Mouse (Mus musculus): Measurements from ENCODE around the gene Maml1. TPM values are rescaled to one million over a fixed set of nuclear protein-coding genes. Genes with fewer than 3 reads are reported as not detected.

Gene Maml1
- polyA plus RNA-seq, 1 experiment from 2014 or later, result 7.2 TPM

DNA sequence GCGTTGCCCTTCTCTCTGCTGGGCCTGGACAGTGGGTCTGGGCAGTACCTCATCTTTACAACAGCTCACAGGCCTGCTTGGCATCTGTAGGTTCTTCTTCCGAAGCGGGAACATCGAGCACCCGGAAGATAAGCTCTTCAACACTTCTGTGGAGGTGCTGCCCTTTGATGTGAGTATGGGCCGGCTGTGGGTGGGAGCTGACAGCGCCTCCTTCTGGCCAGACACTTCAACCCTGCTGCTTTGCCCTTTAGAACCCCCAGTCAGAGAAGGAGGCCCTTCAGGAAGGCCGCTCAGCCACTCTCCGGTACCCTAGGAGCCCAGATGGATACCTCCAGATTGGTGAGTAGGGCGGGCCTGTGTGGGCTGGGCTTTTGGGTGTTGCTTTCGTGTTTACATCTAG, 58.1 kb downstream of the Maml1 start:
- DNase-seq (ENCODE audit: low spot score), result no peak
- H3K9me3 ChIP-seq, result no peaks in the 10 kb centered on the region
- WGBS, result 84% methylated on average over 11 of the region's 11 CpGs
- no peak overlapping the region for H3K4me3 ChIP-seq
- peaks cover 54% of the 10 kb centered on the region for H3K4me1 ChIP-seq
- H3K36me3 ChIP-seq (replicated peaks), result peaks cover 47% of the 10 kb centered on the region
- no peak overlapping the region for H3K27ac ChIP-seq (replicated peaks)
- H3K27me3 ChIP-seq (replicated peaks; ENCODE audit: low read depth, poor library complexity, severe bottlenecking), result peaks cover 65% of the 10 kb centered on the region

- WGBS, result 94% methylated on average over 13 of the region's 13 CpGs
- H3K4me1 ChIP-seq, result peaks cover 59% of the 10 kb centered on the region
Observed at GRCm38 (mm10) chr11:50233022-50233421, 59.1 kb downstream of the Maml1 start.

GRCm38 (mm10) chr11:50231411-50231810, 60.7 kb downstream of the Maml1 start:
- Histone ChIP-seq H3K4me3 (peak overlapping the region; percentile 49), H3K9me3 (no peaks in the 10 kb centered on the region), H3K27me3 (replicated peaks; ENCODE audit: low read depth, poor library complexity, severe bottlenecking) (peaks cover 44% of the 10 kb centered on the region), H3K27ac (replicated peaks) (no peak overlapping the region), H3K36me3 (replicated peaks) (peaks cover 47% of the 10 kb centered on the region), H3K4me1 (peaks cover 63% of the 10 kb centered on the region)
- peak; percentile 62 for DNase-seq (ENCODE audit: low spot score)
- WGBS, result 21% methylated on average over 8 of the region's 8 CpGs

More at GRCm38 (mm10) chr11:50233022-50233421, 59.1 kb downstream of the Maml1 start:
- Histone ChIP-seq H3K27me3 (replicated peaks; ENCODE audit: low read depth, poor library complexity, severe bottlenecking) (peaks cover 56% of the 10 kb centered on the region), H3K9me3 (no peaks in the 10 kb centered on the region), H3K36me3 (replicated peaks) (peaks cover 47% of the 10 kb centered on the region), H3K4me3 (no peak overlapping the region), H3K27ac (replicated peaks) (no peak overlapping the region)
- no peak for DNase-seq (ENCODE audit: low spot score)

DNA sequence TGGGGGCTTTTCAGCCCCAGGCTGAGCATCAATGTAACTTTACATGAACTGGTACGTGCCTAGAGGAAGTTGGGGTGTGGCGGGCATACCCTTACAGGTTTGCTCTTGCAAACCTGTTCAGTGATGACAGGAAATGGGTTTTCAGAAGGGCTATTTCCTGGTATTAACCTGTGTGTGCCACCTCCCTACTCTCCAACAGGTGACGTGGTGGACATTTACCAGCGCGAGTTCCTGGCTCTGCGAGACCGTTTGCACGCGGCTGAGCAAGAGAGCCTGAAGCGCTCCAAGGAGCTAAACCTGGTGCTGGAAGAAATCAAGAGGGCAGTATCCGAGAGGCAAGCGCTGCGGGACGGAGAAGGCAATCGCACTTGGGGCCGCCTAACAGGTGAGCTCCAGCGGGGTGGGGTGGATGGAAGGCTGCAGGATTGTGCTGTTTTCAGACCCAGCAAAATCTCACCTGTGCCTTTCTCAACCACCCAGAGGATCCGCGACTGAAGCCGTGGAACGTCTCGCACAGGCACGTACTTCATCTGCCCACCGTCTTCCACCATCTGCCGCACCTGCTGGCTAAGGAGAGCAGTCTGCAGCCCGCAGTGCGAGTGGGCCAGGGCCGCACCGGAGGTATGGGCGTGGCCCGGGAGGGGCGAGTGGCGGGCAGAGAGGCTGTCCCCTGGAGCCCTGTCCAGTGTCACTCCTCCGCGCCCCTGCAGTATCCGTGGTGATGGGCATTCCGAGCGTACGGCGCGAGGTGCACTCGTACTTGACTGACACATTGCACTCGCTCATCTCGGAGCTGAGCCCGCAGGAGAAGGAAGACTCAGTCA, 61.4 kb downstream of the Maml1 start:
- no peak overlapping the region for H3K27ac ChIP-seq (replicated peaks)
- H3K27me3 ChIP-seq (replicated peaks; ENCODE audit: low read depth, poor library complexity, severe bottlenecking), result peaks cover 44% of the 10 kb centered on the region
- peak overlapping the region; percentile 49 for H3K4me3 ChIP-seq
- peak; percentile 36 for DNase-seq (ENCODE audit: low spot score)
- H3K36me3 ChIP-seq (replicated peaks), result peaks cover 47% of the 10 kb centered on the region
- 23% methylated on average over 45 of the region's 45 CpGs for WGBS
- H3K4me1 ChIP-seq, result peaks cover 63% of the 10 kb centered on the region
- H3K9me3 ChIP-seq, result no peaks in the 10 kb centered on the region

GRCm38 (mm10) chr11:50229252-50229910, 62.7 kb downstream of the Maml1 start:
- 36% methylated on average over 7 of the region's 7 CpGs for WGBS
- peaks cover 69% of the 10 kb centered on the region for H3K4me1 ChIP-seq
- no peaks in the 10 kb centered on the region for H3K9me3 ChIP-seq
- H3K4me3 ChIP-seq, result peak overlapping the region; percentile 11; the same call in 1 of the 2 replicates
- H3K27me3 ChIP-seq (replicated peaks; ENCODE audit: low read depth, poor library complexity, severe bottlenecking), result peaks cover 31% of the 10 kb centered on the region
- DNase-seq (ENCODE audit: low spot score), result no peak
- H3K36me3 ChIP-seq (replicated peaks), result peaks cover 35% of the 10 kb centered on the region
- peak overlapping the region; percentile 26; the same call in 1 of the 2 replicates for H3K27ac ChIP-seq (replicated peaks)

DNA sequence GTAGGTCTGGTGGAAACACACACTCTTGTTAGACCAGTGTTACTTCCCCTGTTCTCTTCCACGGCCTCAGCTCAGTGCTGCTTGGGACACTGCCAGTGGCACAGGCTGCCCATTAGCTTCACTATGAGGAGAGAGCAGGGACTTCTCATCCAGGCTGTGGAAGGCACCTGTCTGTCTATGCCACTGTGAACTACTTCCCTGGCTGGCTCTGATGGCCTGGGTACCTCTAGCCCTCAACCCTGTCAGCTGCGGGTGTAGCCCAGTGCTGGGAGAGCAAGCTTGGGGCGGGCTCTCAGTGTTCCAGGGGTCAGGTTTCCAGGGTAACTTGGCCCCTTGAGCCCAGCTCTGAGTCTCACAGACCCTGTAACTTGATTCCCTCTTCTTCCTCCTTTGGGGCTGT, 63.3 kb downstream of the Maml1 start:
- WGBS, result 15% methylated on average over 3 of the region's 3 CpGs
- Histone ChIP-seq H3K4me1 (peaks cover 75% of the 10 kb centered on the region), H3K36me3 (replicated peaks) (peaks cover 29% of the 10 kb centered on the region), H3K4me3 (peak overlapping the region; percentile 11), H3K9me3 (no peaks in the 10 kb centered on the region), H3K27me3 (replicated peaks; ENCODE audit: low read depth, poor library complexity, severe bottlenecking) (peaks cover 33% of the 10 kb centered on the region), H3K27ac (replicated peaks) (peak overlapping the region; percentile 49; the same call in 1 of the 2 replicates)
- peak; percentile 65 for DNase-seq (ENCODE audit: low spot score)

DNA sequence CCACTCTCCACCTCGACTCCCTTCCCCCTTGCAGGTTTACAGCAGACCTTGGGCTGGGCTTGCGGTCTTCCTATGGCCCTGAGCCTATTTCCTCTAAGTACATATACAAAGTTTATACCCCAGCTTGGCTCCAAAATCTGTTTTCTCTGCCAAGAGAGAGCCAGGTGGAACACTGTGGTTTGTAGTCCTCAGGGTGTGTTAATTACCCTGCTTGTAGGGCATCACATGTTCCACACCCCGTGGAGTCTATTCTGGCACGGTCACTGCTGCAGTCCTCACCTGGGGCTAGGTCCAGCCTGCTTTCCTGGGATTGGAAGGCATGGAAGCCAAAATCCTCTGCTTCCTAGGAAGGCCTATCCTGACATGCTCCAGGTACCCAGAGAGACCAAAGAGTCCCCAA, 64.4 kb downstream of the Maml1 start:
- Histone ChIP-seq H3K36me3 (replicated peaks) (peaks cover 19% of the 10 kb centered on the region), H3K27ac (replicated peaks) (no peak overlapping the region), H3K4me3 (no peak overlapping the region), H3K4me1 (peaks cover 78% of the 10 kb centered on the region), H3K9me3 (no peaks in the 10 kb centered on the region), H3K27me3 (replicated peaks; ENCODE audit: low read depth, poor library complexity, severe bottlenecking) (peaks cover 42% of the 10 kb centered on the region)
- DNase-seq (ENCODE audit: low spot score), result no peak
- 94% methylated on average over 4 of the region's 4 CpGs for WGBS

- H3K27me3 ChIP-seq (replicated peaks; ENCODE audit: low read depth, poor library complexity, severe bottlenecking), result peaks cover 47% of the 10 kb centered on the region
- no peak for DNase-seq (ENCODE audit: low spot score)
- H3K4me3 ChIP-seq, result peak overlapping the region; percentile 89; the same call in 1 of the 2 replicates
- WGBS, result 70% methylated on average over 3 of the region's 3 CpGs
- H3K9me3 ChIP-seq, result no peaks in the 10 kb centered on the region
- H3K36me3 ChIP-seq (replicated peaks), result peaks cover 14% of the 10 kb centered on the region
- peaks cover 78% of the 10 kb centered on the region for H3K4me1 ChIP-seq
- H3K27ac ChIP-seq (replicated peaks), result no peak overlapping the region
Observed at GRCm38 (mm10) chr11:50227226-50227625, 64.9 kb downstream of the Maml1 start.

GRCm38 (mm10) chr11:50226406-50226805, 65.7 kb downstream of the Maml1 start:
- Histone ChIP-seq H3K36me3 (replicated peaks) (peaks cover 5% of the 10 kb centered on the region), H3K27ac (replicated peaks) (peak overlapping the region; percentile 94), H3K4me3 (peak overlapping the region; percentile 89), H3K9me3 (no peaks in the 10 kb centered on the region), H3K4me1 (peaks cover 72% of the 10 kb centered on the region), H3K27me3 (replicated peaks; ENCODE audit: low read depth, poor library complexity, severe bottlenecking) (peaks cover 47% of the 10 kb centered on the region)
- 36% methylated on average over 2 of the region's 2 CpGs for WGBS
- DNase-seq (ENCODE audit: low spot score), result no peak

- H3K27me3 ChIP-seq (replicated peaks; ENCODE audit: low read depth, poor library complexity, severe bottlenecking), result peaks cover 44% of the 10 kb centered on the region
- 3% methylated on average over 34 of the region's 34 CpGs for WGBS
- H3K36me3 ChIP-seq (replicated peaks), result peaks cover 3% of the 10 kb centered on the region
- no peaks in the 10 kb centered on the region for H3K9me3 ChIP-seq
- H3K4me1 ChIP-seq, result peaks cover 68% of the 10 kb centered on the region
- H3K4me3 ChIP-seq, result peak overlapping the region; percentile 89
- H3K27ac ChIP-seq (replicated peaks), result peak overlapping the region; percentile 94
- DNase-seq (ENCODE audit: low spot score), result peak; percentile 67
Observed at GRCm38 (mm10) chr11:50225611-50226378, 66.3 kb downstream of the Maml1 start.

- H3K27ac ChIP-seq (replicated peaks), result peak overlapping the region; percentile 94
- no peaks in the 10 kb centered on the region for H3K36me3 ChIP-seq (replicated peaks)
- peak overlapping the region; percentile 89 for H3K4me3 ChIP-seq
- H3K27me3 ChIP-seq (replicated peaks; ENCODE audit: low read depth, poor library complexity, severe bottlenecking), result peaks cover 35% of the 10 kb centered on the region
- H3K4me1 ChIP-seq, result peaks cover 59% of the 10 kb centered on the region
- DNase-seq (ENCODE audit: low spot score), result peak; percentile 86
- WGBS, result under 1% methylated on average over 70 of the region's 70 CpGs
- H3K9me3 ChIP-seq, result no peaks in the 10 kb centered on the region
Observed at GRCm38 (mm10) chr11:50224671-50225530, 67.2 kb downstream of the Maml1 start.
